Mouse (Mus musculus): ENCODE measurements around the gene Vegfc. TPM values are rescaled to one million over a fixed set of nuclear protein-coding genes. Genes with fewer than 3 reads are reported as not detected.

Vegfc gene
- polyA plus RNA-seq, 1 experiment from 2014 or later = 4.0 TPM

DNA sequence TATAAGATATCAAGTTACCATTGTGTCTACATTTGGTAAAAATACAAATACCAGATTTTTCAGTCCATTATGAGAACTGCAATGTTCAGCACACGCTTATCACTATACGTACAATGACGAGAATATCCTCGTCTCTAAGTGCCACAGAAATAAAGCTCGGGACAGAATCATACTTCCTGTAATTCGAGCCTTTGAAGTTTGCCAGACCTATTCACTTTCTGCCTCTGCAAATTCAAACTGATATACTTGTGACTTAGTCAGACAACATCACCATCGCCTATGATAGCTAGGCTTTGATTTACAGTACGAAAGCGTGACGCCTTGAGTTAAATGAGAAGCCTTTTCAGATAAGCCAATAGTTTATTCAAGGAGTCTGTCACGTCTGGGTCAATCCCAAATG, 1.6 kb downstream of the Vegfc start:
- 21% methylated on average over 11 of the region's 11 CpGs for WGBS
- Histone ChIP-seq H3K27ac (ENCODE audit: low read length) (no peak overlapping the region), H3K4me3 (ENCODE audit: low read length) (peak overlapping the region; percentile 30), H3K9ac (ENCODE audit: low read depth, low read length) (no peak overlapping the region), H3K36me3 (ENCODE audit: control insufficient read depth, insufficient read depth, low read length) (no peaks in the 10 kb centered on the region), H3K9me3 (ENCODE audit: control insufficient read depth, low read length) (no peaks in the 10 kb centered on the region), H3K27me3 (replicated peaks; ENCODE audit: control insufficient read depth, insufficient read depth, low read length) (no peaks in the 10 kb centered on the region), H3K4me2 (ENCODE audit: low read depth, low read length) (peak overlapping the region; percentile 50), H3K4me1 (ENCODE audit: control insufficient read depth, insufficient read depth, low read length) (peaks cover 10% of the 10 kb centered on the region; the same call in 1 of the 2 replicates)
- ATAC-seq = no peak

DNA sequence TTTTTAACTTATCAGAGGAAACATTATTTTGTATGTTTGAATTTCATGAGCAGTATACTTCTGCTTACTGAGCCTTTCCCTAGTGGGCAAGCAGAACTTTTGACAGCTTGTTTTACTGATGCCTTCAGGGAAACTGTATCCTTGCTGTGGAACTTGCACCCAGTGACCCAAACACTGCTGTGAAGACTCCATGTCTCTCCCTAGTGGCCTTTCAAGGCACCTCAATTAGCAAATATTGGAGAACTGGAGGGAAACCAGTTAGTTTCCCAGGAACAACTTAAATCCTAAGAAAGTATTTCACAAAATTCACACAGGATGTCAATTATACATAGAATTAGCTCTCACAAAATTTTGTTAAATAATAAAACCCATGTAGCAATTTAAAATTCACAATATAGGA, 2.2 kb downstream of the Vegfc start:
- no peak for ATAC-seq
- Histone ChIP-seq H3K9me3 (ENCODE audit: control insufficient read depth, low read length) (no peaks in the 10 kb centered on the region), H3K4me1 (ENCODE audit: control insufficient read depth, insufficient read depth, low read length) (peaks cover 10% of the 10 kb centered on the region; the same call in 1 of the 2 replicates), H3K4me3 (ENCODE audit: low read length) (no peak overlapping the region), H3K4me2 (ENCODE audit: low read depth, low read length) (no peak overlapping the region), H3K36me3 (ENCODE audit: control insufficient read depth, insufficient read depth, low read length) (no peaks in the 10 kb centered on the region), H3K9ac (ENCODE audit: low read depth, low read length) (no peak overlapping the region), H3K27me3 (replicated peaks; ENCODE audit: control insufficient read depth, insufficient read depth, low read length) (no peaks in the 10 kb centered on the region), H3K27ac (ENCODE audit: low read length) (no peak overlapping the region)

DNA sequence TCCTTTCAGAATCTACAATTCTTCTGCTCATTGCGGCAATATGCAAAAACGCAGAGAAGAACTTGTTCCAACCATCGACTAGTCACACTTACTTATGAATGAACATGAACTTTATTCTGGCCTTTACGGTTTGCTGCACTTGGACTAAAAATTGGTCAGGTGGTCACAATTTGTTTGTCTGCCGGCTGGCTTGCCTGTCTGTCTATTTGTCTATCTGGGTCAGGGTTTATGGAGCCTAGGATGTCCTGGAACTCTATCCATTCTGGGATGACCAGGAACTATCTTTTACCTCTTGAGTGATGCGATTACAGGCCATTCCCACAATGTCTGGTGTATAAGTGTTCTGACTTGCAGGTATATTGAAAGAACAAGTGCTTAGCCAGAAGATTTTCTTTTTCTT, 8.5 kb downstream of the Vegfc start:
- Histone ChIP-seq H3K4me3 (ENCODE audit: low read length) (no peak overlapping the region), H3K27me3 (replicated peaks; ENCODE audit: control insufficient read depth, insufficient read depth, low read length) (no peaks in the 10 kb centered on the region), H3K36me3 (ENCODE audit: control insufficient read depth, insufficient read depth, low read length) (no peaks in the 10 kb centered on the region), H3K9ac (ENCODE audit: low read depth, low read length) (no peak overlapping the region), H3K4me2 (ENCODE audit: low read depth, low read length) (no peak overlapping the region), H3K4me1 (ENCODE audit: control insufficient read depth, insufficient read depth, low read length) (no peaks in the 10 kb centered on the region), H3K27ac (ENCODE audit: low read length) (no peak overlapping the region), H3K9me3 (ENCODE audit: control insufficient read depth, low read length) (no peaks in the 10 kb centered on the region)
- WGBS = 88% methylated on average over 6 of the region's 6 CpGs
- ATAC-seq = no peak

DNA sequence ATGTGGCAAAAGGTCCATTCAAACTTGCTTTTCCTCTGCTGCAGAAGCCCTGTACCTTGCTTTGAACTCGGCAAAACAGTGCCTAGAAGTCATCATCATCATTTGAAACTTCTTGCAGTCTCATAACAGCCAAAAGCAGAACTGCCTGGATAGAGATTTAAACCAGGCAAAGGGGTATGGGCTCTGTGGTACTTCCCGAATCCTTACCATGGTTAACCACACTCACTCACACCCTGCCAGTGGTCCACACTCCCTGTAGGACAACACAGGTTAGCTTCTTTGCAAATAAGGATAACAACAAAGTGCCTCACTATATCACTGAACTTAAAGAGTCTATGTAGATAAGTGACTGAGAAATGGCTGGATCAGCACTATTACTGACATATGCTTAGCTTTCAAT, 9.7 kb downstream of the Vegfc start:
- H3K27ac ChIP-seq (ENCODE audit: low read length) = no peak overlapping the region
- WGBS = 75% methylated on average over 2 of the region's 2 CpGs
- no peak overlapping the region for H3K9ac ChIP-seq (ENCODE audit: low read depth, low read length)
- no peaks in the 10 kb centered on the region for H3K4me1 ChIP-seq (ENCODE audit: control insufficient read depth, insufficient read depth, low read length)
- no peak overlapping the region for H3K4me2 ChIP-seq (ENCODE audit: low read depth, low read length)
- ATAC-seq = no peak
- no peaks in the 10 kb centered on the region for H3K36me3 ChIP-seq (ENCODE audit: control insufficient read depth, insufficient read depth, low read length)
- no peak overlapping the region for H3K4me3 ChIP-seq (ENCODE audit: low read length)
- H3K27me3 ChIP-seq (replicated peaks; ENCODE audit: control insufficient read depth, insufficient read depth, low read length) = no peaks in the 10 kb centered on the region
- H3K9me3 ChIP-seq (ENCODE audit: control insufficient read depth, low read length) = no peaks in the 10 kb centered on the region

- Histone ChIP-seq H3K27me3 (replicated peaks; ENCODE audit: control insufficient read depth, insufficient read depth, low read length) (no peaks in the 10 kb centered on the region), H3K36me3 (ENCODE audit: control insufficient read depth, insufficient read depth, low read length) (no peaks in the 10 kb centered on the region), H3K4me3 (ENCODE audit: low read length) (no peak overlapping the region), H3K27ac (ENCODE audit: low read length) (no peak overlapping the region), H3K4me1 (ENCODE audit: control insufficient read depth, insufficient read depth, low read length) (no peaks in the 10 kb centered on the region), H3K4me2 (ENCODE audit: low read depth, low read length) (no peak overlapping the region), H3K9me3 (ENCODE audit: control insufficient read depth, low read length) (no peaks in the 10 kb centered on the region), H3K9ac (ENCODE audit: low read depth, low read length) (no peak overlapping the region)
- no peak for ATAC-seq
- WGBS = 46% methylated on average over 4 of the region's 4 CpGs
These were observed 11.8 kb downstream of the Vegfc start for GRCm38 (mm10) chr8:54089204-54089603.

DNA sequence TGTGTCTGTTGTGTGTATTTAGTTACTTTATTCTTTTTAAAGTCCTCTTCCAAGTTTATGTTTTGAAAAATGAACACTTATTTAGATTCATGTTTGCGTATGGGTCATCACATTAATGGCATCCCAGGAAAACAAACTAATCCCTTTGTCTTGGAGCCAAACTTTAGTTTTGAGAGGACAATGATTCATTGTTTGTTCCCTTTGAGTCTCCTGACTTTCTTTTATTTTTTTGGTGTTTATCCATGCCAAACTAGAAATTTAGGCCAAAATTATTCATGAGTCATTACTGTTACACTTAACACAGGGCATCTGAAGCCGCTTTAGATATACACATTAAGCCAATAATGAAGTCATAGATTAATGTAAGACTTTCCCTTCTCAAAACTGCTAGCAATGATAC, 12.5 kb downstream of the Vegfc start:
- H3K27me3 ChIP-seq (replicated peaks; ENCODE audit: control insufficient read depth, insufficient read depth, low read length) = no peaks in the 10 kb centered on the region
- H3K4me1 ChIP-seq (ENCODE audit: control insufficient read depth, insufficient read depth, low read length) = no peaks in the 10 kb centered on the region
- no peaks in the 10 kb centered on the region for H3K36me3 ChIP-seq (ENCODE audit: control insufficient read depth, insufficient read depth, low read length)
- 80% methylated on average over 2 of the region's 2 CpGs for WGBS
- no peak for ATAC-seq
- no peak overlapping the region for H3K27ac ChIP-seq (ENCODE audit: low read length)
- H3K4me3 ChIP-seq (ENCODE audit: low read length) = no peak overlapping the region
- H3K4me2 ChIP-seq (ENCODE audit: low read depth, low read length) = no peak overlapping the region
- no peaks in the 10 kb centered on the region for H3K9me3 ChIP-seq (ENCODE audit: control insufficient read depth, low read length)
- no peak overlapping the region for H3K9ac ChIP-seq (ENCODE audit: low read depth, low read length)

- H3K4me2 ChIP-seq (ENCODE audit: low read depth, low read length) = no peak overlapping the region
- no peak for ATAC-seq
- no peaks in the 10 kb centered on the region for H3K36me3 ChIP-seq (ENCODE audit: control insufficient read depth, insufficient read depth, low read length)
- no peaks in the 10 kb centered on the region for H3K4me1 ChIP-seq (ENCODE audit: control insufficient read depth, insufficient read depth, low read length)
- H3K4me3 ChIP-seq (ENCODE audit: low read length) = no peak overlapping the region
- no peaks in the 10 kb centered on the region for H3K27me3 ChIP-seq (replicated peaks; ENCODE audit: control insufficient read depth, insufficient read depth, low read length)
- no peak overlapping the region for H3K9ac ChIP-seq (ENCODE audit: low read depth, low read length)
- H3K27ac ChIP-seq (ENCODE audit: low read length) = no peak overlapping the region
- H3K9me3 ChIP-seq (ENCODE audit: control insufficient read depth, low read length) = no peaks in the 10 kb centered on the region
- 45% methylated on average over 6 of the region's 6 CpGs for WGBS
These were observed 22.7 kb downstream of the Vegfc start for GRCm38 (mm10) chr8:54100058-54100457.

GRCm38 (mm10) chr8:54114581-54114980, 37.2 kb downstream of the Vegfc start:
- ATAC-seq = no peak
- 63% methylated on average over 3 of the region's 3 CpGs for WGBS
- no peaks in the 10 kb centered on the region for H3K27me3 ChIP-seq (replicated peaks; ENCODE audit: control insufficient read depth, insufficient read depth, low read length)
- H3K27ac ChIP-seq (ENCODE audit: low read length) = no peak overlapping the region
- H3K4me3 ChIP-seq (ENCODE audit: low read length) = no peak overlapping the region
- H3K4me2 ChIP-seq (ENCODE audit: low read depth, low read length) = no peak overlapping the region
- no peak overlapping the region for H3K9ac ChIP-seq (ENCODE audit: low read depth, low read length)
- H3K36me3 ChIP-seq (ENCODE audit: control insufficient read depth, insufficient read depth, low read length) = no peaks in the 10 kb centered on the region
- no peaks in the 10 kb centered on the region for H3K9me3 ChIP-seq (ENCODE audit: control insufficient read depth, low read length)
- H3K4me1 ChIP-seq (ENCODE audit: control insufficient read depth, insufficient read depth, low read length) = no peaks in the 10 kb centered on the region

DNA sequence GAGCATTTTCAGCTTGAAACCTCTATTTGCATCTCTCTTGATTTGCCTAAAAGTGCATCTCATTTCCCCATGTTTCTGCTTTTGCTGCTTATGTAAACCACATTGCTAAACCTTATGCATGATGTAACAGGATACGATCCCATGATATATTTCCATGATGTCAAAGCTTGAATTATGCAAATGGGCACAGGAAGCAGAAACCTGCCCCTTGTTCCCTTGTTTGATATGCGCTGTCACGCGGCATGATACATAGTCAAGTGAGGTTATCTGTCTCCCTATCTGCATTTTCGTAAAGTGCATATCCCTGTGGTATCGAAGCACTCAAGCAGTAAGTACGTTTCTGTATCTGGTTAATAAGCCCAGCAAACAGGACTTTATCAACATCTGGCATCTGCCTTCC, 42.7 kb downstream of the Vegfc start:
- H3K36me3 ChIP-seq (ENCODE audit: control insufficient read depth, insufficient read depth, low read length) = no peaks in the 10 kb centered on the region
- no peaks in the 10 kb centered on the region for H3K9me3 ChIP-seq (ENCODE audit: control insufficient read depth, low read length)
- H3K4me1 ChIP-seq (ENCODE audit: control insufficient read depth, insufficient read depth, low read length) = no peaks in the 10 kb centered on the region
- H3K27ac ChIP-seq (ENCODE audit: low read length) = no peak overlapping the region
- H3K9ac ChIP-seq (ENCODE audit: low read depth, low read length) = no peak overlapping the region
- no peaks in the 10 kb centered on the region for H3K27me3 ChIP-seq (replicated peaks; ENCODE audit: control insufficient read depth, insufficient read depth, low read length)
- H3K4me2 ChIP-seq (ENCODE audit: low read depth, low read length) = no peak overlapping the region
- ATAC-seq = no peak
- H3K4me3 ChIP-seq (ENCODE audit: low read length) = no peak overlapping the region
- WGBS = 91% methylated on average over 7 of the region's 7 CpGs

- 53% methylated on average over 3 of the region's 3 CpGs for WGBS
- peak; percentile 99 for ATAC-seq
These were observed 44.5 kb downstream of the Vegfc start for GRCm38 (mm10) chr8:54121942-54122341.

More at GRCm38 (mm10) chr8:54121942-54122341, 44.5 kb downstream of the Vegfc start:
- H3K27ac ChIP-seq (ENCODE audit: low read length) = peak overlapping the region; percentile 9; the same call in 1 of the 2 replicates
- no peak overlapping the region for H3K4me2 ChIP-seq (ENCODE audit: low read depth, low read length)
- H3K9me3 ChIP-seq (ENCODE audit: control insufficient read depth, low read length) = no peaks in the 10 kb centered on the region
- H3K4me3 ChIP-seq (ENCODE audit: low read length) = no peak overlapping the region
- H3K27me3 ChIP-seq (replicated peaks; ENCODE audit: control insufficient read depth, insufficient read depth, low read length) = no peaks in the 10 kb centered on the region
- H3K36me3 ChIP-seq (ENCODE audit: control insufficient read depth, insufficient read depth, low read length) = no peaks in the 10 kb centered on the region
- no peak overlapping the region for H3K9ac ChIP-seq (ENCODE audit: low read depth, low read length)
- H3K4me1 ChIP-seq (ENCODE audit: control insufficient read depth, insufficient read depth, low read length) = no peaks in the 10 kb centered on the region

All from intestine, embryonic 16.5 days (tissue).